Mouse (Mus musculus) testis, postnatal 10 days (tissue): ENCODE results near the gene Zcchc17.

ENCODE experiments used
- DNase-seq: peaks from one replicate; pipeline ENCODE4 v3.0.0; 2021; ENCODE audit warnings: low spot score

Gene Zcchc17

GRCm38 (mm10) chr4:130316691-130317090 lies 43.1 kb downstream of the Zcchc17 start:
- no peak for DNase-seq

GRCm38 (mm10) chr4:130315771-130316527 lies 43.8 kb downstream of the Zcchc17 start:
- peak; percentile 82 for DNase-seq

- DNase-seq = no peak
These were observed 46.2 kb downstream of the Zcchc17 start for GRCm38 (mm10) chr4:130313552-130313951.

GRCm38 (mm10) chr4:130312526-130312925 lies 47.2 kb downstream of the Zcchc17 start:
- DNase-seq = no peak

- DNase-seq = no peak
These were observed 50.5 kb downstream of the Zcchc17 start for GRCm38 (mm10) chr4:130309254-130309653.

- DNase-seq = peak; percentile 74
These were observed 51.3 kb downstream of the Zcchc17 start, which contains the start of the genes Fabp3 and Gm10570 for GRCm38 (mm10) chr4:130308231-130309081. Gene Fabp3 (plus strand): TSS chr4:130308595. Gene Gm10570 (minus strand): TSS chr4:130308674.

- peak; percentile 75 for DNase-seq
These were observed 51.9 kb downstream of the Zcchc17 start for GRCm38 (mm10) chr4:130307851-130308230.

- peak; percentile 61 for DNase-seq
These were observed 52.7 kb downstream of the Zcchc17 start for GRCm38 (mm10) chr4:130306796-130307630.

GRCm38 (mm10) chr4:130304746-130305145 lies 55.0 kb downstream of the Zcchc17 start:
- DNase-seq = no peak

- no peak for DNase-seq
These were observed 57.4 kb downstream of the Zcchc17 start for GRCm38 (mm10) chr4:130302285-130302870.

GRCm38 (mm10) chr4:130299629-130300018 lies 60.1 kb downstream of the Zcchc17 start:
- no peak for DNase-seq

GRCm38 (mm10) chr4:130298877-130299628 lies 60.7 kb downstream of the Zcchc17 start:
- no peak for DNase-seq

- no peak for DNase-seq
These were observed 62.6 kb downstream of the Zcchc17 start for GRCm38 (mm10) chr4:130297123-130297529.

GRCm38 (mm10) chr4:130296243-130296965 lies 63.3 kb downstream of the Zcchc17 start:
- DNase-seq = no peak

GRCm38 (mm10) chr4:130295047-130295745 lies 64.5 kb downstream of the Zcchc17 start:
- DNase-seq = peak; percentile 64

- no peak for DNase-seq
These were observed 65.2 kb downstream of the Zcchc17 start for GRCm38 (mm10) chr4:130294513-130294912.

- DNase-seq = peak; percentile 90
These were observed 67.5 kb downstream of the Zcchc17 start for GRCm38 (mm10) chr4:130292271-130292670.

GRCm38 (mm10) chr4:130289824-130290223 lies 69.9 kb downstream of the Zcchc17 start:
- no peak for DNase-seq

GRCm38 (mm10) chr4:130286531-130286930 lies 73.2 kb downstream of the Zcchc17 start:
- no peak for DNase-seq

GRCm38 (mm10) chr4:130283826-130284225 lies 75.9 kb downstream of the Zcchc17 start:
- no peak for DNase-seq
